Mouse (Mus musculus): ENCODE measurements at regions not wholly inside any gene's neighbourhood (a gene's known extent, or its start where the extent isn't known, plus 50 kb on each side); places are given as distances from the start of the nearest gene placed in this dataset.

- peak; percentile 1 to 34 for DNase-seq (ENCODE audit: low spot score in 2 of 2)
These were observed 108.4 kb downstream of the Gm21913 start for GRCm38 (mm10) chrY:74732116-74732515.
